Mouse (Mus musculus) ovary, postnatal 36 days (tissue): Measurements from ENCODE around the gene Gab2.
A peak's percentile ranks its signal among the peaks of the same experiment; 100 is the strongest.

Experiments used
- DNase-seq: peaks from one replicate; pipeline ENCODE4 v3.0.0; 2022; ENCODE audit warnings: low spot score, mixed read lengths

Gene Gab2

DNA sequence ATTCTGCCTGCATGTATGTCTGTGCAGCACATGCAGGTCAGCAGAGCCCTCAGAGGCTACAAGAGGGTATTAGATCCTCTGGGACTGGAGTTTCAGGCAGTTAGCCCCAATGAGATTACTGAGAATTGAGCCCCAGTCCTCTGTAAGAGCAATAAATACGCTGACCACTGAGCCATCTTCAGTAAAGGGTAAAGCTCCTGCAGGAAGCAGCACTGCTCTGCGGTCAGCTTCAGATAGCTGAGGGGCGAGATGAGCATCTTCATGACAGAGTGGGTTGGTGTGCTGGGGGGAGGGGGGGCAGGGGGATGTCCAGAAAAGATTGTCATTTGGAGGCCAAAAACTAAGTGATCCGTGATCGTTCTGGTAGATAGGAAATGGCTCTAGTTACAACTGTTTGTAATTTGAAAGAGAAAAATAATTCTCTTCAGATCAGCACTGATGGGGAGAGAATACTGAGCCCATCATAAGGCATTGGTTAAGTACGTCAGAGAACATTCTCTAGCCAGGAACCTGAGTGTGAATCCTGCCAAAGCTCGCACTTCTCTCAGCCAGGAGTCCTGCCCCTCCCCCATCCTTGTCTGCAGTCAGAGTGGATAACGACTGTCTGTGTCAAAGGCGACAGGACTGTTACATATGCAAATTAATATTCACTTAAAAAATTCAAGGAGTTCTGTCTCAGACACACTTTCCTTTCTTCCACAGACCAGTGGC is 264.9 kb downstream of the Gab2 start:
- DNase-seq = no peak

DNA sequence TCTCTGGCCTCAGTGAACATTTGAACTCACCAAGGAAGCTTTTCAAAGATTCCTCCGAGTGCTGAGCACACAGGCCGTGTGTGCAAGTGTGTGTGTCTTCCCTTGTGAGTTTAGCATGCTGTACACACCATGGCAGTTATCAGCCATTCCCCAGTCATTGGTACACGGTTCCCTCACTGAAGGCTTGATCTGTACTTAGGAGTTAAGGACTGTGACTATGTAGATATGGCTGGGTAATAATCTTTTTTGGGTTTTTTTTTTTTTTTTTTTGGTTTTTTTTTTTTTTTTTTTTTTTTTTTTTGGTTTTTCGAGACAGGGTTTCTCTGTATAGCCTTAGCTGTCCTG is 265.4 kb downstream of the Gab2 start:
- DNase-seq = no peak

DNA sequence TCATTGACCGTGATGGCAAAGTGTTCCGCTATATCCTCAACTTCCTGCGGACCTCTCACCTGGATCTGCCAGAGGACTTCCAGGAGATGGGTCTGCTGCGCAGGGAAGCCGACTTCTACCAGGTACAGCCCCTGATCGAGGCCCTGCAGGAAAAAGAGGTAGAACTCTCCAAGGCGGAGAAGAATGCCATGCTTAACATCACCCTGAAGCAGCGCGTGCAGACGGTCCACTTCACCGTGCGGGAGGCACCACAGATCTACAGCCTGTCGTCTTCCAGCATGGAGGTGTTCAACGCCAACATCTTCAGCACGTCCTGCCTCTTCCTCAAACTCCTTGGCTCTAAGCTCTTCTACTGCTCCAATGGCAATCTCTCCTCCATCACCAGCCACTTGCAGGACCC is 266.1 kb downstream of the Gab2 start:
- no peak for DNase-seq

DNA sequence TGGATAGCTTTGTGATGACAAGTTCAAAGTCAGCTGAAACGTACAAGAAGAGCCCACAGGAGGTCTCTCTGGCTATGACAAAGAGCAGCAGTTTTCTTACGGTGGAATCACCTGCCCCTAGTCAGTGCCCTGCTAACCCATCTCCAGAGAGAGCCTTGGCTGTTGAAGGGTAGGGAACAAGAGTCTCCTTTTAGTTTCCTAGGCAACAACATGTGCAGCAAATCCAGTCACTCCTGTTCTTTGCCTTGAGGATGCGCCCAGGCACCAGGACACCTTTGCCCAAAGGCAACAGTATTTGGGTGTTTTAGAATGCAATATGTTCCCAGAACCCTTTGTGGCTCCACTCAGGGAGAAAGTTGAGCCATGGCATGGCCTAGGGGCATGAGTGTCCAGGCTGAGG is 266.9 kb downstream of the Gab2 start:
- no peak for DNase-seq

DNA sequence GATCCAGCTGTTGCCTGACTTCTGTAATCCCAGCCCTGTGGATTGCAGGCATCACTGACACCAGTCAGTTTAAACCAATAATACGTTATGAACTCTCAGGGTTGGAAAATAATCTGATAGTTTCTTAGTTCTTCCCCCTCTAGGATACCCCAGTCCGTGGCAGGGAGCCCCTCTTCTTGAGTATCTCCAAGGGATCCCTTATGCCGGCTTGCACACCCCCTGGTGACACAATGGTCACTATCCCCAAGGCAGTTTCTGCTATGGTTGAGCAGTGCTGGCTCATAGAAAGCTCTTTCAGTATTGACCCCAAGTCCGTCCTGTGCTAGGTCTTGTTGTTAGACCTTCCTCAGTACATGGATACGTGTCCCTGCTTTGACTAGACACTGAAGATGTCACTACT is 267.4 kb downstream of the Gab2 start:
- no peak for DNase-seq

DNA sequence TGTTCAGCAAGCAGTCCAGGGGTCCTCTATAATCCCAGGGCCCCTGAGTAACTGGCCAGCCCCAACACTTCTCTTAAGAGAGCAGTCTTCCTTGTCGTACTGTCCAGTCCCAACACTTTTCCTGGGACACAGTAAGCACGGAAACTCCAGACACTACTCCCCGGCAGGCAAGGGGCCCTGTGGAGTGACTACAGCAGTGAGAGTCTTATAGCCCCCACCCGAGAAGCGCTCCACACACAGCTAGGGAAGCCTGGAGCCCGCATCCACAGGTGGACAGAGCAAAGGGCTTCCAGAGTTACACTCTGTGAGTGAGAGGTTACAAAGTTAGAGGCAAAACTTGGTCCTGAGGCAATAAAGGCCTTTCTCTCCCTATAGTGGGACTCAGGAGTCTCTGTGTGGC is 268.1 kb downstream of the Gab2 start:
- no peak for DNase-seq

DNA sequence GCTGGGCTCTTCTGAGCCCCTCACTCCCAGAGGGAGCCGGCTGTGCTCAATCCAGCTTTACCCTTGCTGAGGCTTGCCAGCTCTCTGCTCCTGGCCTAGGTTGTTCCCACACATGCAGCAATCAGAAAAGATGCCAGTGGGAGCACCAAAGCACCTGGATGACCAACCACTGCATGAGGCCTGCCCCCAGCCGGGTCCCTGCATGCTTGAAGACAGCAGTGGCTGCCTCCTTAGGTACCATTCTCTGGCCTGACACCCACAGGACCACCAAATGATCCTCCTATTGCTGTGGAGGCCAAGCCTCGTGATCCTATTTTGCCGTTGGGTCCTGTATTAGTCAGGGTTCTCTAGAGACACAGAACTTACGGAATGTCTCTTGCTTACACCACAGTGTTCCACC is 269.5 kb downstream of the Gab2 start:
- DNase-seq = no peak

DNA sequence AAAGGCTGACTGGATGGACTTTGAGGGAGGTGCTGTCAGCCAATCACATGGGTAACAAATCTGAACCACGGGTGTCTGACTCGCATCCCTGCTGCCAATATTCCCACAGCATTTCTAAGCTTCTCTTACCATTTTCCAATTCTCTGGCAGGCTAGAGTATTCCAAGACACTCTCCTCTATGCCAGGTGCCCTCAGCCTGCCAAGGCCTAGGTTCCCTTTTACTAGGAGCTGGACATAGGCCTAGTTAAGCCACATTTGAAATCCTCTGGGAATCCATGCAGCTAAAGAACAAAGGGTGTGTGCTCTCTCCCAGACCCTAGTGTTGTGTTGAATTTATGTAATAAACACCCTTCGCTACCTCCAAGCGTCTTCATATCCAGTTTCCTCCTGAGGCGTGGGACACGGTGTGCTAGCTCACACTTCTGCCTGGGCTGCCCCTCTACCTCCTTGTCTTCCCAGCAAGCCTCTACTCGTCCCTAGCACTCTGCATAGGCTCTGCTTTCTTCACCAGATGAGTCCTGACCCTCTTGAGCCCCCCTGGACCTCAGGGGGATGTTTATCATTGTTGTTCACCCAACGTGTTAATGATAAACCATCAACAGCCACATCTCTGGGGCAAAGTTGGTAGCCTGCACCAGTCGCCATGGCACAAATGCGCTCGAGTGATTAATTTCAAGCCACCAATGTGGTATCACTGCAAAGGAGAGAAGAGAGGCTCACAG is 270.6 kb downstream of the Gab2 start:
- no peak for DNase-seq

DNA sequence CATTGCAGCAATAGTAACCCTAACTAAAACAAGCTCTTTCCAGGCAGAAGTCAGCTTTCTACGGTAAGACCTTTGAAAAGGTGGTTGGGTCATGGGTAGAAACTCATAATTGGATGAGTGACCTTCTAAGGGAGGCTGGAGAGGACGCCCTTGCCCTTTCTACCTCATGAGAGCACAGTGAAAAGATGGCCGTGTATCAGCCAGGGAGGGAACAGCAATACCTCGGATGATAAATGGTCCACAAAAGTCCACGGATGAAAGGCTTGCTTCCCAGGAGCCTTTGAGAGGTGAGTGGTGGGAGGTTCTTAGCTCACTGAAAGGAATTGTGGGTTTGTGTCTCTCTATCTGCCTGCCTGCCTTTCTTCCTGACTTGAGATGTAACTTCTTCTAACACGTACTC is 272.0 kb downstream of the Gab2 start:
- DNase-seq = no peak

DNA sequence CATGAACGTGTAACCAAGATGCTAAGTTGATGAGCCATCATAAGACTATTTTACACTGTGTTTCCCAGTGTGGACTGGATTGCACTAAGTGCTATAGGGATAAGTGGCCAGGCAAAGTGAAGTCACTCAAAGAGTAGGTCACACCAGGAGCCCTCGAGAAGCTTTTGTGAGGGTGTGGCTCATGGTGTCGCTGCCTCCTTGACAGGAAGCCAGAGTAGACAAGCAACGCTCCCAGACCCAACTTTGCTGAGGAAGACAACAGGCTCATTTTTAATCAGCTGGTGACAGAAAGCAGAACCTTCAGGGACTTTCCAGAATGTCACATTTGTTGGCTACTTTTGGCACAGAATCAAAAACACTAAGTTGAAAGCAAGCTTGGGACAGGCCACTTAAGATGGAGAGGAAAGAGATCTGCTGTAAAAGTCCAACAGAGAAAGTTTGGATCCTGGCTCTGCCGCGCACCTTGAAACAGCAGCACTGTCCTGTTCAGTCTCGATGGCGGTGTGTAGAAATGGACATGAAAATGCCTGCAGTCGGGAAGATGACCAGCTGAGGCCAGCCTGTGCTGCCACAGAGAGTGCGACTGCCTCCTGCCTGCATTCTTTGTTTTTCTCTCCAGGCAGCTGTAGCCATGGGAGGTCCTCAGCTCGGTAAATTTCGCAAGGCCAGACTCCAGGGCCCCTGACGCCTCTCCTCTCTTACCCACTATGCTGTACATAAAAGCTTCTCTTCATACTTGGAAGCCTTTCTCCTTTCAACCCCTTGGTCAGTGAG is 273.9 kb downstream of the Gab2 start:
- DNase-seq = no peak

DNA sequence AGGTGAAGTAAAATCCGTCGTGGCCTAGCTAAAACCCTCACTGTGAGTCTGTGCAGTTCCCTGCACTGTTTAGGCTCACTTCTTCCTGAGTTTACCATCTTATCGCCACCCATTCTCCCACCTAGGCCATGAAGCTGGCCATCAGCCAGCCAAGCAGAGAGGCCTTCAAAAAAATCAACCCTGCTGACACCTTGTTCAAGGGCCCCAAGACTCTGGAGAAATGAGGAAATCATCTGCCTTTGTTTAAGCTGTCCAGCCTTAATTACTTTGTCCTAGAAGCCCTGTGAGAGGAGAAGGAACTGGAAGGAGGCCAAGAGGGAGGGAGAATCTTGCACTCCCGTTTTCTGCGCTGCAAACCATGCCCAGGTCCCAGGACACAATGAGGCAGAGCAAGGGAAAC is 274.9 kb downstream of the Gab2 start:
- DNase-seq = no peak

DNA sequence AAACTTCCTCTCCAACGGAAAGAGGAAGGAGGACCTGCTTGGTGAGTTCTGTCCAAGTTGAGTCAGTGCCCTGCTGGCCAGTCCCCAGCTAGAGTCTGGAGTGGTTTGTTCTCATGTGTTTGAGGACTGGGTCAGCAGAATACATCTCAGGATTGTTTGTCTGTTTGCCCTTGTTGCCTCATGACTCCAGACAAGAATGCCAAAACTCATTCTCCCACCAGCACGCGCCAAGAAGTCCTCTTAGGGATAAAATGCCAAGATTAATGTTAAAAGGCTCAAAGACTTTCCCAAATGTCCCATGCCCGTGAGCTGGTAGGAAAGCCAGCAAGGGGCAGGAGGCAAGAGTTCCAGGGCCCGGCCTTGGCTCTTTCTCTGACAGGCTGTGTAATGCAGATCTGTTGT is 275.5 kb downstream of the Gab2 start:
- peak; percentile 59 for DNase-seq

DNA sequence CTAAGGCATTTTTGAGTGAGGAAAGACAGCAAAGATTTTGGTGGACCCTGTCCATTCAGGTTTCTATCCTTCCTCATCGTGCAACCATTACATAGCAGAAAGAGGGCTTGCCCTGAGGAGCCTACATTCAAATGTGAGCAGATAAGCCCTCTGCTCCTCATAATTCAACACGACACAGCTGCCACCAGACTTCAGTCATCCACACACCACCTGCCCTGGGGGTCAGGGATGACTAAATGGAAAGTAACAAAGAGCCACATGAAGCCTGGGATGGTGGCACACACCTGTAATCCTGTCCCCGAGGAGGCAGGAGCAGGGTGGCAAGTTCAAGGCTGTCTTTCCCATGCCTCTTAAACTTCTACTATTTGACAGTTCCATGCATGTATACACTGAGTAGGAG is 276.5 kb downstream of the Gab2 start:
- no peak for DNase-seq

DNA sequence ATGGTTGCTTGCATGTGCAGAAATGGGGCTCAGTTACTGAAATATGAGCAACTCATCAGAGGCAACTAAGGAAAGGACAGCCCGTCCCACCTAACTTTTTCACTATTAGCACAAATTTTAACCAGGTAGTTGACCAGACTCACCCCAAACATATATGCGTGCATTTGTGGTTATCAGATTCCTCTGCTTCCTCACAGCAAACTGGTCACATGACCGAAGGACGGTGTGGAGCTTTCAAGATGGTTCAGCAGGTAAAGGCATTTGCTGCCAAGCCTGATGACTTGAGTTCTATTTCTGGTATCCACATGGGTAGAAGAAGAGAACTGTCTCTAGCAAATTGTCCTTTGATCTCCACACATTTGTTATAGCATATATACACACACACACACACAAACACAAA is 277.0 kb downstream of the Gab2 start:
- DNase-seq = no peak
